Mouse (Mus musculus) cortical plate, adult 2 months (tissue): ENCODE measurements at regions not wholly inside any gene's neighbourhood (a gene's known extent, or its start where the extent isn't known, plus 50 kb on each side); places are given as distances from the start of the nearest gene placed in this dataset.

ENCODE experiments used
- CTCF ChIP-seq: fragments of 200-500 bp; IDR thresholded peaks from 2 replicates; pipeline ENCODE4 v1.5.1; 2011; ENCODE audit warnings: mild to moderate bottlenecking, control low read depth, low read length; ENCODE audit not compliant: insufficient read depth; ENCODE audit errors: extremely low read depth
- POLR2A ChIP-seq: fragments of 200-500 bp; IDR thresholded peaks from 2 replicates; pipeline ENCODE4 v1.6.1; 2011; ENCODE audit warnings: mild to moderate bottlenecking, low read length, control low read depth; ENCODE audit not compliant: insufficient read depth; ENCODE audit errors: extremely low read depth

DNA sequence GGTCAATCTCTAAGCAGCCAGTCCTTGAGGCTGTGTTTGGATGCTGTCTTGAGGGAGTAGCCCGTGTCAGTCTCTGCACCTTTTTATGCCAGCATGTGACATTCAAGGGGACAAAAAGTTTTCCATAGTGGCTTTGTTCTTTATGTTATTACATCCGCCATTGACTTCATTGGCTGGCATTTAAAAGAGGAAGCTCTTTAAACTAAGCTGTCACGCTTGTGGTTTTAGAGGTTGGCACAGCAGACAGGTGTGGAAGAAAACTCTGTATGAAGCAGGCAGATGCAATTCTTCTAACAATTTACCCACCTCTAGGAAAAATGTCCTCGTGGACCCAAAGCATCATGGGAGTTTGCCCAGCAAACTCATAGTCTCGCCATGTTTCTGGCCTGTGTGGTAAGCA lies 297.5 kb upstream of the Gadl1 start:
- no peak for TF ChIP-seq POLR2A
- no peak for TF ChIP-seq CTCF
